Mouse (Mus musculus): ENCODE data around the gene Clec11a. TPM values are rescaled to one million over a fixed set of nuclear protein-coding genes. Genes with fewer than 3 reads are reported as not detected.

Gene Clec11a
- polyA plus RNA-seq (2015; fragmentation: Nextera tagmentation; extraction: Ambion mirVana) = 13.6 and 16.2 TPM in 2 replicates

GRCm38 (mm10) chr7:44306516-44307240, at the start of gene Clec11a:
TSS of gene Clec11a (minus strand) at chr7:44306902.

DNA sequence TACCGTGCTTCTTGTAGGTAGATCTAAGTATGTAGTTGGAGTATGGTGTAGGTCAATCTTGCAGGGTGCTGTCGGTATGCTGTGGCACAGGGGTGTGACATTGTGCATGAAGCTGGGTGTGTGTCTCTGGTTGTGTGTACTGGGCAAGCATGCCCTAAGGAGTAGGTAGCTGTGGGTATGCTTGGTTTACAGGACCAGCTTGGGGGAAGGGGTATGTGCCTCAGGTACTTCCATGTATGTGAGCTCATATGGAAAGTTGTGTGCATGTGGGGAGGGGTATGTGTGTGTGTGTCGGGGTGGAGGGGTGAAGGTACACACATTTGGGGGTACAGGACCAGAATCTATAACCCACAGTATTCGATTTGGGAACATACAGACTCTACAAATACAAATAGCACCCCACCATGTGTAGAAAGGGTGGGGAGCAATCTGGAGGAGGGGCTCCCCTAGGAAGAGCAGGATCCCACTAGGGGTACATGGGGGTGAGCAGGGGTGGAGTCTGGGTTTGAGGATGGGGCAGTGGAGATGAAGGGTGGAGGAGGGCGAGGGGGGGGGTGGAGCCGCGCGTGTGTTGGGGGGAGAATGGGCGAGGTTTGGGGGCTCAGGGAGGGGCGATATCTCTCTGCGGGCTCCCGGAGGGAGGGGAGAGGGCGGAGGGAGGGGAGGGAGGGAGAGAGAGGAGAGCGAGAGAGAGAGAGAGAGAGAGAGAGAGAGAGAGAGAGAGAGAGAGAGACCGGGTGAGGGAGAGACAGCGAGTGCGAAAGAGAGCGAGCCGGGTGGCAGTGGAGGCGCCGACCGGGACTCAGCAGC, 3.0 kb upstream of the Clec11a start, which contains the start of gene Shank1:
Gene Shank1, plus strand, starts transcription at position 779 of the 810 bp plus-strand sequence.

GRCm38 (mm10) chr7:44261147-44261546, 45.6 kb downstream of the Clec11a start, which contains the start of gene Gm15517:
TSS of gene Gm15517 (plus strand) at chr7:44261447.

DNA sequence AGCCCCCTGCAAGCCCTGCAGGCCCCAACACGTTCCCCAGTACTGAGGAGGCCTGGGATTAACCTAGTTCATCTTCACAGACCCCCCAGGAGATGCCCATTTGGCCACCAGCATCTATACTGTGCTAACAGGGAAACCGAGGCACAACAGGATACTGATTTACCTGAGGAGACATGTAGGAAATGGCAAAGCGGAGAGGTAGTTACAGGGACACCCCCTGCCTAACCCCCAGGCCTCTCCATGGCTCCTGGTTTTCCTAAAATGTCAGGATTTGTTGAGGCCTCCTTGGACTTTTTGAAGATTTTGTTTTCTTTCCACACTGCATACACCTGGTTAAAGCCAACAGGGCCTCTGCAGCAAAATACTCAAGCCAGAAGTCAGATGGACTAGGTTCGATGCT, 49.4 kb downstream of the Clec11a start, which contains the start of gene Acp4:
Gene Acp4, minus strand, starts transcription at position 101 of the 400 bp plus-strand sequence.

Other genes with a start within 250 kb of the Clec11a start
- gene Klk1b21, start 204.6 kb downstream of the Clec11a start, polyA plus RNA-seq (2015; fragmentation: Nextera tagmentation; extraction: Ambion mirVana) = not detected in 2 replicates
- not detected in 2 replicates for gene Klk1b22, start 194.2 kb downstream of the Clec11a start, polyA plus RNA-seq (2015; fragmentation: Nextera tagmentation; extraction: Ambion mirVana)
- gene Klk1b16, start 170.1 kb downstream of the Clec11a start, polyA plus RNA-seq (2015; fragmentation: Nextera tagmentation; extraction: Ambion mirVana) = not detected in 2 replicates
- gene Klk1b24, start 118.7 kb downstream of the Clec11a start, polyA plus RNA-seq (2015; fragmentation: Nextera tagmentation; extraction: Ambion mirVana) = not detected in 2 replicates
- not detected in 2 replicates for gene Klk1b3, start 108.7 kb downstream of the Clec11a start, polyA plus RNA-seq (2015; fragmentation: Nextera tagmentation; extraction: Ambion mirVana)
- gene Klk1b4, start 99.5 kb downstream of the Clec11a start, polyA plus RNA-seq (2015; fragmentation: Nextera tagmentation; extraction: Ambion mirVana) = not detected in 2 replicates
- gene Klk1b5, start 91.0 kb downstream of the Clec11a start, polyA plus RNA-seq (2015; fragmentation: Nextera tagmentation; extraction: Ambion mirVana) = not detected in 2 replicates
- not detected in 2 replicates for gene Klk1, start 81.5 kb downstream of the Clec11a start, polyA plus RNA-seq (2015; fragmentation: Nextera tagmentation; extraction: Ambion mirVana)
- gene Gm36864, start 70.7 kb downstream of the Clec11a start, polyA plus RNA-seq (2015; fragmentation: Nextera tagmentation; extraction: Ambion mirVana) = not detected in 2 replicates
- 0.71 and 1.4 TPM in 2 replicates for gene 1700028J19Rik, start 60.2 kb downstream of the Clec11a start, polyA plus RNA-seq (2015; fragmentation: Nextera tagmentation; extraction: Ambion mirVana)
- 55.7 and 58.6 TPM in 2 replicates for gene 2410002F23Rik, start 60.2 kb downstream of the Clec11a start, polyA plus RNA-seq (2015; fragmentation: Nextera tagmentation; extraction: Ambion mirVana)
- not detected in 2 replicates for gene Acp4, start 49.5 kb downstream of the Clec11a start, polyA plus RNA-seq (2015; fragmentation: Nextera tagmentation; extraction: Ambion mirVana)
- not detected in 2 replicates for gene Gm15517, start 45.5 kb downstream of the Clec11a start, polyA plus RNA-seq (2015; fragmentation: Nextera tagmentation; extraction: Ambion mirVana)
- 1.1 and 1.2 TPM in 2 replicates for gene Shank1, start 3.4 kb upstream of the Clec11a start, polyA plus RNA-seq (2015; fragmentation: Nextera tagmentation; extraction: Ambion mirVana)
- gene Syt3, start 77.2 kb upstream of the Clec11a start, polyA plus RNA-seq (2015; fragmentation: Nextera tagmentation; extraction: Ambion mirVana) = 0.48 and 0.58 TPM in 2 replicates
- gene 1700008O03Rik, start 78.9 kb upstream of the Clec11a start, polyA plus RNA-seq (2015; fragmentation: Nextera tagmentation; extraction: Ambion mirVana) = 0.60 and 0.81 TPM in 2 replicates
- gene Lrrc4b, start 122.1 kb upstream of the Clec11a start, polyA plus RNA-seq (2015; fragmentation: Nextera tagmentation; extraction: Ambion mirVana) = 0.13 and 0.26 TPM in 2 replicates
- 0.27 TPM in 1 of 2 replicates, not detected in the other for gene Aspdh, start 158.5 kb upstream of the Clec11a start, polyA plus RNA-seq (2015; fragmentation: Nextera tagmentation; extraction: Ambion mirVana)
- gene Josd2, start 161.1 kb upstream of the Clec11a start, polyA plus RNA-seq (2015; fragmentation: Nextera tagmentation; extraction: Ambion mirVana) = 51.6 and 59.9 TPM in 2 replicates
- 73.9 and 76.8 TPM in 2 replicates for gene Emc10, start 189.6 kb upstream of the Clec11a start, polyA plus RNA-seq (2015; fragmentation: Nextera tagmentation; extraction: Ambion mirVana)
- gene Fam71e1, start 189.7 kb upstream of the Clec11a start, polyA plus RNA-seq (2015; fragmentation: Nextera tagmentation; extraction: Ambion mirVana) = 8.0 and 10.1 TPM in 2 replicates
- 0.30 and 0.82 TPM in 2 replicates for gene Mybpc2, start 217.8 kb upstream of the Clec11a start, polyA plus RNA-seq (2015; fragmentation: Nextera tagmentation; extraction: Ambion mirVana)
- gene Spib, start 225.2 kb upstream of the Clec11a start, polyA plus RNA-seq (2015; fragmentation: Nextera tagmentation; extraction: Ambion mirVana) = 0.05 TPM in 1 of 2 replicates, not detected in the other
- gene Pold1, start 241.9 kb upstream of the Clec11a start, polyA plus RNA-seq (2015; fragmentation: Nextera tagmentation; extraction: Ambion mirVana) = 20.1 and 23.8 TPM in 2 replicates
- gene Nr1h2, start 247.0 kb upstream of the Clec11a start, polyA plus RNA-seq (2015; fragmentation: Nextera tagmentation; extraction: Ambion mirVana) = 65.2 and 69.4 TPM in 2 replicates

Measured in urinary bladder, postnatal 0 days (tissue).